Mouse (Mus musculus): Measurements from ENCODE around the gene Evi5l. TPM values are rescaled to one million over a fixed set of nuclear protein-coding genes. Genes with fewer than 3 reads are reported as not detected.
"Not testable (repeated sequence)": the region's sequence is repeated elsewhere in the genome, so short reads cannot be mapped to it uniquely, and the experiment has no call there.

The Evi5l gene
- polyA plus RNA-seq, 1 experiment from 2014 or later: 21.9 TPM

- Histone ChIP-seq H3K4me3 (peak overlapping the region; percentile 87), H3K9me3 (0 out of 2 replicates have a peak, but pooled peaks cover 2% of the 10 kb centered on the region), H3K36me3 (replicated peaks) (peaks cover 51% of the 10 kb centered on the region), H3K27ac (peak overlapping the region; percentile 96), H3K4me1 (peaks cover 55% of the 10 kb centered on the region), H3K27me3 (ENCODE audit: poor library complexity, severe bottlenecking) (peaks cover 30% of the 10 kb centered on the region)
- 49% methylated on average over 8 of the region's 8 CpGs for WGBS
- DNase-seq (ENCODE audit: extremely low spot score, low spot score): no peak
Measured at GRCm38 (mm10) chr8:4252116-4252760, 85.9 kb downstream of the Evi5l start.

GRCm38 (mm10) chr8:4252934-4253841, 86.8 kb downstream of the Evi5l start, which contains the start of gene Snapc2:
Snapc2 (plus strand) TSS chr8:4253080.
- H3K36me3 ChIP-seq (replicated peaks): peaks cover 48% of the 10 kb centered on the region
- 0 out of 2 replicates have a peak, but pooled peaks cover 2% of the 10 kb centered on the region for H3K9me3 ChIP-seq
- peaks cover 23% of the 10 kb centered on the region for H3K27me3 ChIP-seq (ENCODE audit: poor library complexity, severe bottlenecking)
- H3K4me3 ChIP-seq: peak within 1 kb of the TSS; percentile 87
- 1% methylated on average over 69 of the region's 69 CpGs for WGBS
- H3K27ac ChIP-seq: peak within 1 kb of the TSS; percentile 96
- DNase-seq (ENCODE audit: extremely low spot score, low spot score): peak; percentile 96
- H3K4me1 ChIP-seq: peaks cover 62% of the 10 kb centered on the region

- WGBS: 70% methylated on average over 6 of the region's 6 CpGs
- DNase-seq (ENCODE audit: extremely low spot score, low spot score): no peak
- Histone ChIP-seq H3K36me3 (replicated peaks) (peaks cover 46% of the 10 kb centered on the region), H3K4me1 (peaks cover 60% of the 10 kb centered on the region), H3K9me3 (0 out of 2 replicates have a peak, but pooled peaks cover 1% of the 10 kb centered on the region), H3K27me3 (ENCODE audit: poor library complexity, severe bottlenecking) (peaks cover 15% of the 10 kb centered on the region), H3K27ac (peak overlapping the region; percentile 96; the same call in 1 of the 2 replicates), H3K4me3 (peak overlapping the region; percentile 87)
Measured at GRCm38 (mm10) chr8:4254001-4254400, 87.6 kb downstream of the Evi5l start.

- H3K27ac ChIP-seq; H3K27me3 ChIP-seq (ENCODE audit: poor library complexity, severe bottlenecking); H3K9me3 ChIP-seq; DNase-seq (ENCODE audit: extremely low spot score, low spot score); H3K4me3 ChIP-seq: not testable (repeated sequence)
- WGBS: 86% methylated on average over 7 of the region's 7 CpGs
- Histone ChIP-seq H3K36me3 (replicated peaks) (peaks cover 50% of the 10 kb centered on the region), H3K4me1 (peaks cover 59% of the 10 kb centered on the region)
Measured at GRCm38 (mm10) chr8:4255471-4255870, 89.1 kb downstream of the Evi5l start.

GRCm38 (mm10) chr8:4256911-4257310, 90.5 kb downstream of the Evi5l start:
- H3K27me3 ChIP-seq (ENCODE audit: poor library complexity, severe bottlenecking): no peaks in the 10 kb centered on the region
- 77% methylated on average over 4 of the region's 4 CpGs for WGBS
- no peak overlapping the region for H3K27ac ChIP-seq
- H3K9me3 ChIP-seq: no peaks in the 10 kb centered on the region
- DNase-seq (ENCODE audit: extremely low spot score, low spot score): no peak
- H3K4me1 ChIP-seq: peaks cover 55% of the 10 kb centered on the region
- H3K4me3 ChIP-seq: 0 out of 2 replicates have a peak overlapping the region, but pooled peaks have one; percentile 93
- peaks cover 64% of the 10 kb centered on the region for H3K36me3 ChIP-seq (replicated peaks)

- DNase-seq (ENCODE audit: extremely low spot score, low spot score): no peak
- H3K9me3 ChIP-seq: no peaks in the 10 kb centered on the region
- WGBS: 87% methylated on average over 4 of the region's 4 CpGs
- H3K27ac ChIP-seq: peak overlapping the region; percentile 98
- peak overlapping the region; percentile 93 for H3K4me3 ChIP-seq
- no peaks in the 10 kb centered on the region for H3K27me3 ChIP-seq (ENCODE audit: poor library complexity, severe bottlenecking)
- peaks cover 69% of the 10 kb centered on the region for H3K36me3 ChIP-seq (replicated peaks)
- H3K4me1 ChIP-seq: peaks cover 51% of the 10 kb centered on the region
Measured at GRCm38 (mm10) chr8:4257350-4257749, 91.0 kb downstream of the Evi5l start.

- peak overlapping the region; percentile 93 for H3K4me3 ChIP-seq
- H3K27me3 ChIP-seq (ENCODE audit: poor library complexity, severe bottlenecking): no peaks in the 10 kb centered on the region
- H3K36me3 ChIP-seq (replicated peaks): peaks cover 77% of the 10 kb centered on the region
- H3K4me1 ChIP-seq: peaks cover 48% of the 10 kb centered on the region
- H3K27ac ChIP-seq: peak overlapping the region; percentile 98
- DNase-seq (ENCODE audit: extremely low spot score, low spot score): peak; percentile 90
- H3K9me3 ChIP-seq: no peaks in the 10 kb centered on the region
- WGBS: 2% methylated on average over 35 of the region's 35 CpGs
Measured at GRCm38 (mm10) chr8:4258233-4258632, 91.9 kb downstream of the Evi5l start.

- H3K27me3 ChIP-seq (ENCODE audit: poor library complexity, severe bottlenecking): no peaks in the 10 kb centered on the region
- peaks cover 82% of the 10 kb centered on the region for H3K36me3 ChIP-seq (replicated peaks)
- under 1% methylated on average over 32 of the region's 32 CpGs for WGBS
- DNase-seq (ENCODE audit: extremely low spot score, low spot score): no peak
- peak overlapping the region; percentile 98 for H3K27ac ChIP-seq
- no peaks in the 10 kb centered on the region for H3K9me3 ChIP-seq
- H3K4me1 ChIP-seq: peaks cover 45% of the 10 kb centered on the region
- peak overlapping the region; percentile 93 for H3K4me3 ChIP-seq
Measured at GRCm38 (mm10) chr8:4258678-4259077, 92.3 kb downstream of the Evi5l start.

GRCm38 (mm10) chr8:4259125-4259804, 92.9 kb downstream of the Evi5l start, which contains the start of gene Ctxn1:
Ctxn1 (minus strand) TSS chr8:4259274.
- H3K4me3 ChIP-seq: peak within 1 kb of the TSS; percentile 93
- DNase-seq (ENCODE audit: extremely low spot score, low spot score): peak; percentile 96
- H3K9me3 ChIP-seq: no peaks in the 10 kb centered on the region
- H3K27ac ChIP-seq: peak within 1 kb of the TSS; percentile 98
- H3K4me1 ChIP-seq: peaks cover 39% of the 10 kb centered on the region
- no peaks in the 10 kb centered on the region for H3K27me3 ChIP-seq (ENCODE audit: poor library complexity, severe bottlenecking)
- H3K36me3 ChIP-seq (replicated peaks): peaks cover 86% of the 10 kb centered on the region
- WGBS: 6% methylated on average over 30 of the region's 33 CpGs

- no peaks in the 10 kb centered on the region for H3K9me3 ChIP-seq
- H3K4me1 ChIP-seq: peaks cover 36% of the 10 kb centered on the region
- peak overlapping the region; percentile 93 for H3K4me3 ChIP-seq
- WGBS: 91% methylated on average over 4 of the region's 4 CpGs
- H3K36me3 ChIP-seq (replicated peaks): peaks cover 86% of the 10 kb centered on the region
- no peak for DNase-seq (ENCODE audit: extremely low spot score, low spot score)
- H3K27me3 ChIP-seq (ENCODE audit: poor library complexity, severe bottlenecking): no peaks in the 10 kb centered on the region
- H3K27ac ChIP-seq: peak overlapping the region; percentile 98
Measured at GRCm38 (mm10) chr8:4259805-4260170, 93.4 kb downstream of the Evi5l start.
